Mouse (Mus musculus) G1E (cell line): ENCODE data around the gene Bach2.

Experiments
- CTCF ChIP-seq: IDR thresholded peaks from 2 replicates; pipeline ENCODE4 v1.5.1; 2012; ENCODE audit warnings: low read depth, low read length, inconsistent platforms, mixed read lengths
- GATA1 ChIP-seq: IDR thresholded peaks from 2 replicates; pipeline ENCODE4 v1.6.1; 2012; ENCODE audit warnings: borderline replicate concordance, low read length, inconsistent platforms, mixed read lengths

DNA sequence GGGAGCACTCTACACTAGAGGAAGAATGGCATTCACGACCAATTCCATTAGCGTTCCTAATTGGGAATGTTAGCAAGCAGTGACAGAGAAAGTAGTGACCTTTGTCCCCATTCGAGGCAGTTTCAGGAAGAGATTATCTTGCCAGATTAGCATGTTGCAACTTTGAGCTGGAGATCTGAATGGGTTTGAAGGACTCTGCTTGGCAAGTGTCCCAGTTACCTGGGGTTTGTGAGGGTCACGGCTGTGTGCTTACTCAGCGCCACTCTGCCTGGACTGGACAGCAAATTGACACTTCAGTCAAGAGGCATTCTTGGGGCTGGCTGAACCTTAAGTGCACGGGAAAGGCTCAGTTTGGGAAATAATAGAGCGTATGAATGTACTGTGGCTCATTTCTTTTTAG lies 8.2 kb downstream of the Bach2 start:
- TF ChIP-seq CTCF (no peak), GATA1 (no peak)
